Mouse (Mus musculus) embryonic facial prominence, embryonic 15.5 days (tissue): ENCODE results near the gene H1fnt. TPM values are rescaled to one million over a fixed set of nuclear protein-coding genes. Genes with fewer than 3 reads are reported as not detected.

Source experiments
- ATAC-seq: fragments of 200-750 bp; cut with Nextera tagmentation; 2 replicates; pipeline ENCODE4 v1.8.0; 2017; ENCODE audit warnings: low read depth, moderate TSS enrichment; ENCODE audit not compliant: insufficient number of reproducible peaks, low FRiP score, low TSS enrichment
- H3K27ac ChIP-seq: fragments of 300-500 bp; sonication (generic); replicated peaks from 2 replicates; pipeline ENCODE4 v1.5.1; 2015; ENCODE audit warnings: mild to moderate bottlenecking, inconsistent platforms
- H3K27me3 ChIP-seq: fragments of 300-500 bp; sonication (generic); 2 replicates; pipeline ENCODE4 v1.6.1; 2015; ENCODE audit warnings: inconsistent platforms
- H3K36me3 ChIP-seq: fragments of 300-500 bp; sonication (generic); 2 replicates; pipeline ENCODE4 v1.6.1; 2015; ENCODE audit warnings: mild to moderate bottlenecking, inconsistent platforms
- H3K4me1 ChIP-seq: fragments of 300-500 bp; sonication (generic); 2 replicates; pipeline ENCODE4 v1.6.1; 2015; ENCODE audit warnings: inconsistent platforms
- H3K4me2 ChIP-seq: fragments of 300-500 bp; sonication (generic); replicated peaks from 2 replicates; pipeline ENCODE4 v1.6.1; 2015; ENCODE audit warnings: mild to moderate bottlenecking, inconsistent platforms
- H3K4me3 ChIP-seq: fragments of 300-500 bp; sonication (generic); replicated peaks from 2 replicates; pipeline ENCODE4 v1.5.1; 2015; ENCODE audit warnings: mild to moderate bottlenecking, inconsistent platforms
- H3K9ac ChIP-seq: fragments of 300-500 bp; sonication (generic); 2 replicates; pipeline ENCODE4 v1.6.1; 2015; ENCODE audit warnings: inconsistent platforms
- H3K9me3 ChIP-seq: fragments of 300-500 bp; sonication (generic); replicated peaks from 2 replicates; pipeline ENCODE4 v1.6.1; 2016; ENCODE audit warnings: inconsistent platforms
- WGBS: fragments of 180-500 bp; shearing (Covaris S2); methylation state at CpG from one replicate; pipeline ENCODE4 v1.1.7; 2015; 5-methylcytosine and 5-hydroxymethylcytosine counted together
- polyA plus RNA-seq: library from polyadenylated mRNA; unstranded; fragments of >200 nt; fragmentation: Nextera tagmentation; extraction: Ambion mirVana; gene quantifications from 2 replicates; pipeline ENCODE4 v1.2.1, GENCODE M21; 2015

Gene H1fnt
- polyA plus RNA-seq, 1 experiment from 2014 or later: not detected

- no peaks in the 10 kb centered on the region for H3K36me3 ChIP-seq
- H3K9ac ChIP-seq: no peak overlapping the region
- H3K27ac ChIP-seq: no peak overlapping the region
- ATAC-seq: no peak
- H3K4me3 ChIP-seq: no peak overlapping the region
- H3K9me3 ChIP-seq: no peaks in the 10 kb centered on the region
- no peaks in the 10 kb centered on the region for H3K27me3 ChIP-seq
- H3K4me1 ChIP-seq: no peaks in the 10 kb centered on the region
- H3K4me2 ChIP-seq: no peak overlapping the region
Observed at GRCm38 (mm10) chr15:98222377-98222776, 34.7 kb downstream of the H1fnt start.

GRCm38 (mm10) chr15:98220877-98221276, 36.2 kb downstream of the H1fnt start, which contains the start of the genes Gm44579 and Olfr287:
TSS of gene Gm44579 (minus strand) at chr15:98220977.
TSS of gene Olfr287 (minus strand) at chr15:98221056.
- no peak within 1 kb of the TSS for H3K4me2 ChIP-seq
- WGBS: 62% methylated on average over 4 of the region's 4 CpGs
- H3K36me3 ChIP-seq: no peaks in the 10 kb centered on the region
- H3K9ac ChIP-seq: no peak within 1 kb of the TSS
- H3K27ac ChIP-seq: no peak within 1 kb of the TSS
- H3K9me3 ChIP-seq: no peaks in the 10 kb centered on the region
- no peak for ATAC-seq
- H3K27me3 ChIP-seq: no peaks in the 10 kb centered on the region
- no peak within 1 kb of the TSS for H3K4me3 ChIP-seq
- H3K4me1 ChIP-seq: no peaks in the 10 kb centered on the region

DNA sequence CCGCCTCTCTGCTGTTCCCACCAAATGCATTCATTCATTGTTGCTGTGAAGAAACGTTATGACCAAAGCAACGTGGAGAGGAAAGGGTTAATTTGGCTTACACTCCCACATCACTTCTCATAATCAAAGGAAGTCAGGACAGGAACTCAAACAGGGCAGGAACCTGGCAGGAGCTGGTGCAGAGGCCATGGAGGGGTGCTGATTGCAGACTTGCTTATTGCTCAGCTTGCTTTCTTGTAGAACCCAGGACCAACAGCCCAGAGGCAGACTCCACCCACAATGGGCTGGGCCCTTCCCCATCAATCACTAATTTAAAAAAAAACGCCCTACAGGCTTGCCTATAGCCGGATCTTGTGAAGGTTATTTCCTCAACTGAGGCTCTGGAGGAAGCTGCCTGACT, 43.0 kb downstream of the H1fnt start:
- ATAC-seq: no peak
- H3K27me3 ChIP-seq: no peaks in the 10 kb centered on the region
- 63% methylated on average over 5 of the region's 5 CpGs for WGBS
- no peaks in the 10 kb centered on the region for H3K9me3 ChIP-seq
- H3K4me2 ChIP-seq: no peak overlapping the region
- H3K36me3 ChIP-seq: no peaks in the 10 kb centered on the region
- no peak overlapping the region for H3K9ac ChIP-seq
- H3K4me3 ChIP-seq: no peak overlapping the region
- no peaks in the 10 kb centered on the region for H3K4me1 ChIP-seq
- H3K27ac ChIP-seq: no peak overlapping the region

DNA sequence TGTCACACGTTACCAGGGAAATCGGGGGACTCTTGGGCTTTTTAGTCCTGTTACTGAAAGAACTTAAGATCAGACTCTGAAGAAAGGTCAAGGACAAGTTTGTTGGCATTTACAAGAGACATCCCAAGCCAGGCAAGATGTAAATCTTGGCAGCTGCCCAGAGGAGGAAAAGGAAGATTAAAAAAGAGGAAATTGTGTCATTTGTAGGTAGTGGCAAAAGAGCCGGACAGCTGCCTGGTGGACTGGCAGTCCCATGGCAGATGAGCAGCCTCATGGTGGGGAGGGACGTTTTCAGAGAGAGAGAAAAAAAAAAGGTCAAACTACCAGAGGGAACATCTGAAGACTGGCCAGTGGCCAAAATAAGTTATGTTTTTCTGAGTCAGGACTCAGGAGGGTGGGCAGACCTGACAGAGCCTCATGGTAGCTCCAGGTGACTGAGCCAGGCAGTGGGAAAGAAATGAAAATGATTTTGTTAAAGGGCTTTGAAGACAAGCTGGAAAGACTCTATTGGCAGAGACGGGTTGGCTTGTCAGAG, 43.7 kb downstream of the H1fnt start:
- no peak for ATAC-seq
- Histone ChIP-seq H3K4me3 (no peak overlapping the region), H3K27me3 (no peaks in the 10 kb centered on the region), H3K4me1 (no peaks in the 10 kb centered on the region), H3K9me3 (no peaks in the 10 kb centered on the region), H3K4me2 (no peak overlapping the region), H3K36me3 (no peaks in the 10 kb centered on the region), H3K27ac (no peak overlapping the region), H3K9ac (no peak overlapping the region)
- 74% methylated on average over 5 of the region's 5 CpGs for WGBS

DNA sequence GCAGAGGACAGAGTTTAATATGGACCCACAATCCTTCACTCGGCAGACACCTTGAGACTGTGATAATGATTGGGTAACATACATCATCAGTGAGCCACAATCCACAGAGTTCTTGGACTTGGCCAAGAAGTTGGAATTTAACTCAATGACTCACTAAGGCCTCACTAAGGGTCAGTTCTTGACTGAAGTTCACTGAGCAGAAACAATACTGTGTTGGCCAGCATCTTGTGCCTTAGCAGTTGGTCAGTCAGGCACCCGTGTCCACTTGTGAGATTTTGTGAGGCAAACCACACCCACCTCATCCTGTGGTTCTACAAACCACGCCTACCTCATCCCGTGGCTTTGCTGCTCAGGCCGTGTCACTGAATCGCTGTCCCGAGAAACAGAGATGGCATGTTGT, 47.4 kb downstream of the H1fnt start:
- Histone ChIP-seq H3K36me3 (no peaks in the 10 kb centered on the region), H3K4me1 (no peaks in the 10 kb centered on the region), H3K4me3 (no peak overlapping the region), H3K4me2 (no peak overlapping the region), H3K9ac (no peak overlapping the region), H3K27ac (no peak overlapping the region), H3K27me3 (no peaks in the 10 kb centered on the region), H3K9me3 (no peaks in the 10 kb centered on the region)
- ATAC-seq: no peak
- WGBS: 71% methylated on average over 7 of the region's 7 CpGs

Other genes starting within 250 kb of the H1fnt start
- 49.2 and 49.9 TPM in 2 replicates for gene Pfkm, start 164.7 kb downstream of the H1fnt start, polyA plus RNA-seq
- 27.8 and 28.1 TPM in 2 replicates for gene Senp1, start 163.5 kb downstream of the H1fnt start, polyA plus RNA-seq
- gene Asb8, start 91.7 kb downstream of the H1fnt start, polyA plus RNA-seq: 47.8 and 48.5 TPM in 2 replicates
- gene Ccdc184, start 90.1 kb downstream of the H1fnt start, polyA plus RNA-seq: 2.1 and 2.9 TPM in 2 replicates
- not detected in 2 replicates for gene Olfr288, start 61.8 kb downstream of the H1fnt start, polyA plus RNA-seq
- gene Gm44579, start 36.3 kb downstream of the H1fnt start, polyA plus RNA-seq: not detected in 2 replicates
- not detected in 2 replicates for gene Olfr287, start 36.2 kb downstream of the H1fnt start, polyA plus RNA-seq
- gene Olfr286, start 22.8 kb downstream of the H1fnt start, polyA plus RNA-seq: 0.09 TPM in 1 of 2 replicates, not detected in the other
- gene Zfp641, start 38.9 kb upstream of the H1fnt start, polyA plus RNA-seq: 0.75 and 0.83 TPM in 2 replicates
- gene Olfr285, start 60.1 kb upstream of the H1fnt start, polyA plus RNA-seq: not detected in 2 replicates
- gene Olfr284, start 83.7 kb upstream of the H1fnt start, polyA plus RNA-seq: 0.67 and 0.87 TPM in 2 replicates
- gene Olfr283, start 123.7 kb upstream of the H1fnt start, polyA plus RNA-seq: 0.19 TPM in 1 of 2 replicates, not detected in the other
- 0.51 TPM in 1 of 2 replicates, not detected in the other for gene Olfr282, start 173.9 kb upstream of the H1fnt start, polyA plus RNA-seq
- gene Olfr281, start 195.3 kb upstream of the H1fnt start, polyA plus RNA-seq: 0.07 TPM in 1 of 2 replicates, not detected in the other
- not detected in 2 replicates for gene OR5BS1P, start 212.6 kb upstream of the H1fnt start, polyA plus RNA-seq
- not detected in 2 replicates for gene Lalba, start 225.4 kb upstream of the H1fnt start, polyA plus RNA-seq
- 0.03 TPM in 1 of 2 replicates, not detected in the other for gene Olfr279, start 235.1 kb upstream of the H1fnt start, polyA plus RNA-seq